Mouse (Mus musculus) CH12.LX (cell line): ENCODE measurements around the gene Uchl4.
A peak's percentile ranks its signal among the peaks of the same experiment; 100 is the strongest.

Experiments
- CTCF ChIP-seq, 2 experiments: IDR thresholded peaks in 1 of 2; conservative IDR thresholded peaks in 1 of 2; 2 replicates each; pipeline ENCODE4 v1.5.1; 2011 to 2012; ENCODE audit warnings: low read depth in 2 of 2, low read length in 2 of 2, improper control_type of control experiment in 1 of 2, inconsistent platforms in 1 of 2, mild to moderate bottlenecking in 1 of 2, moderate library complexity in 1 of 2
- E2F4 ChIP-seq: IDR thresholded peaks from 2 replicates; pipeline ENCODE4 v1.6.1; 2011; ENCODE audit warnings: low read depth, low read length, improper control_type of control experiment; ENCODE audit not compliant: insufficient replicate concordance
- EP300 ChIP-seq: IDR thresholded peaks from 2 replicates; pipeline ENCODE4 v1.6.1; 2011; ENCODE audit warnings: low read length, improper control_type of control experiment
- MAX ChIP-seq: IDR thresholded peaks from 2 replicates; pipeline ENCODE4 v1.6.1; 2011; ENCODE audit warnings: low read length, improper control_type of control experiment

GRCm38 (mm10) chr9:64272611-64273010 is 37.6 kb downstream of the Uchl4 start:
- TF ChIP-seq EP300 (no peak), E2F4 (no peak), MAX (no peak), CTCF (conservative IDR thresholded peaks at IDR 0.05 in 1 of 2, IDR thresholded peaks at IDR 0.05 in 1 of 2; ENCODE audit: low read depth in 2 of 2, low read length in 2 of 2) (peak; percentile 42 to 74)
